Mouse (Mus musculus) retina, postnatal 7 days (tissue): Measurements from ENCODE around the gene Eif3k.

ENCODE experiments used
- DNase-seq: peaks from one replicate; pipeline ENCODE4 v3.0.0-alpha.2; 2012; ENCODE audit warnings: low read depth, low spot score

Gene Eif3k

DNA sequence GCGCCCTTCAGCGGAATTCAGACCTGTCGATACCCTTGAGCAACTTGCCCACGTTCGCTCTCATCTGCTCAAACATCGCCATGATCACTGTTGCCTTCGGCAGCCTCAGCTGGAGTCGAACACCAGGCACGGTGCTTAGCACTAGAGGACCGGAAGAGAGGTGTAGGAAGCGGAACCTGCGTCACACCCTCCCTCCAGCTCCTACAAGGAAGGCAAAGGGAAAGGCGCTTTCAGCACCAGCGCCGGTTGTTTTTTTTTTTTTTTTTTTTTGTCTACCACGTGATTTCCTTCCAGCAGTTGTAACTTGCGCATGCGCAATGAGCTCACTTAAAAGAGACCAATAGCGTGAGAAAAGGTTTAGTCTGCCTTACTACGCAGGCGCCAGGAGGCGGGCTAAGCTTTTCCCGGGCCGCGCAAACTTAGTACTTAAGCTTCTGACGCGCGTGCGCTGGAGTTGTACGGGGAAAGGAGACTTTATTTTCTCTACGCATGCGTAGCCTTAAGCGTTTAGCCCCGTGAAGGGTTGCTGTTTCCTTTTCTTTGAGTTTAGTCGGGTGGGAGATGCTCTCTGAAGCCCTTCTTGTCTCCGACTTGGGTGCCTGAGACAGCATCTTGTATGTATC, at the start of gene Eif3k, which contains the start of gene Map4k1:
Gene Eif3k (minus strand): TSS at position 214 of the 623 bp plus-strand sequence.
Gene Map4k1 (plus strand): TSS at position 400 of the 623 bp plus-strand sequence.
- peak; percentile 99 for DNase-seq

GRCm38 (mm10) chr7:29029690-29030656, 48.3 kb upstream of the Eif3k start:
- DNase-seq: no peak

- DNase-seq: no peak
These were observed 47.1 kb upstream of the Eif3k start for GRCm38 (mm10) chr7:29028761-29029160.

GRCm38 (mm10) chr7:29026811-29027210, 45.1 kb upstream of the Eif3k start:
- peak; percentile 37 for DNase-seq

GRCm38 (mm10) chr7:29026195-29026594, 44.5 kb upstream of the Eif3k start:
- DNase-seq: no peak

DNA sequence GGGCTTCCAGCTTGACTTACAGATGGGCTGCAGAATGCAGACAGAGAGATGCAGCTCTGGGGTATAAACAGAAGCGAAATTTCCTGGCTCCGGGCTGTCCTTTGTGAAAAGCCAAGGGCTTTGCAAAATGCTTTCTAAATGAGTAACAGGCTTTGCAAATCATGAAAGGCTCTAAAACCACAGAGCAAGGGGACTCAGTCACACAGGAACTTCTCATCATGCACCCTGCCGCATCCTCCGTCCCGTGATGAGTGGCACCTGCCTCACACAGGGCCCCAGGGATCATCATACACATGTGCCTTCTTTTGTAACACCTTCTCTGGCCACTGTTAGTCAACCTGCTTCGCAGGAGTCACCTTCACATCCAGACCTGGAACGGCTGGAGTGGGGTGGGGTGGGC, 43.9 kb upstream of the Eif3k start:
- DNase-seq: no peak

DNA sequence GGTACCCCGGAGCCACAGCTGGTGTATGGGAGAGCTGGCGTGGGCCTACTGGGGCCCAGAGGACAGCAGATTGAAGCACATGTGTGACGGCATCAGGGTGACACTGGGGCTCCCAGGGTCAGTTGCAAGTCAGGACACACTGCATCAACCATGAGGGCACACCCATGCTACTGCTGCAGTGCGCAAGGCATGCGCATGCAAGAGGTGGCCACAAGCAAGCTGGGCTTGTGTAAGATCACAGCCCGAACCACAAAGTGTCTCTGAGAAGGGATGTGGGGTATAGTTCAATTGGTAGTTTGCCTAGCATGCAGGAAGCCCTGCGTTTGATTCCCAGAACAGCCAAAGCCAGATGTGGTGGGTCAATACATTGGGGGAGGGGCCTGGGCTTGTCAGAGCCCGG, 41.9 kb upstream of the Eif3k start:
- DNase-seq: no peak

GRCm38 (mm10) chr7:29022479-29022878, 40.8 kb upstream of the Eif3k start:
- DNase-seq: no peak

- DNase-seq: no peak
These were observed 38.0 kb upstream of the Eif3k start for GRCm38 (mm10) chr7:29019447-29020220.

GRCm38 (mm10) chr7:29017222-29017621, 35.6 kb upstream of the Eif3k start:
- DNase-seq: no peak

- no peak for DNase-seq
These were observed 34.8 kb upstream of the Eif3k start for GRCm38 (mm10) chr7:29016440-29016839.

GRCm38 (mm10) chr7:29014984-29015383, 33.3 kb upstream of the Eif3k start:
- no peak for DNase-seq

GRCm38 (mm10) chr7:29008714-29009113, 27.1 kb upstream of the Eif3k start:
- DNase-seq: no peak

DNA sequence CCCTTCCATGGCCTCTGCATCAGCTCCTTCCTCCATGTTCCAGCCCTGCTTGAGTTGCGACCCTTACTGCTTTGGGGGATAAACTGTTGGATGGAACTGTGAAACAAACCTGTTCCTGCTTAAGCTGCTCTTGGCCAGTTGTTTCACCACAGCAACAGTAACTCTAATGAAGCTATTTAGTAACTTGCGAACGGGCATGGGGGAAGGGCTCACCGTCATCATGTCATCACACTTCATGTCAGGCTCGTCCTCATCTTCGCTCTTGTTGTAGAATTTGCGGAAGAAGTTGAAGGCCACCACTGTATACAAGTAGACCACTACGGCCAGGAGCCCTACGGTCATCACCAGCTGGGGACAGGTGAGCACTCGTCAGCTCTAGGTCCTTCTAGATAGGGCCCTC, 26.5 kb upstream of the Eif3k start:
- DNase-seq: no peak

GRCm38 (mm10) chr7:29007224-29008101, 25.8 kb upstream of the Eif3k start:
- DNase-seq: no peak

DNA sequence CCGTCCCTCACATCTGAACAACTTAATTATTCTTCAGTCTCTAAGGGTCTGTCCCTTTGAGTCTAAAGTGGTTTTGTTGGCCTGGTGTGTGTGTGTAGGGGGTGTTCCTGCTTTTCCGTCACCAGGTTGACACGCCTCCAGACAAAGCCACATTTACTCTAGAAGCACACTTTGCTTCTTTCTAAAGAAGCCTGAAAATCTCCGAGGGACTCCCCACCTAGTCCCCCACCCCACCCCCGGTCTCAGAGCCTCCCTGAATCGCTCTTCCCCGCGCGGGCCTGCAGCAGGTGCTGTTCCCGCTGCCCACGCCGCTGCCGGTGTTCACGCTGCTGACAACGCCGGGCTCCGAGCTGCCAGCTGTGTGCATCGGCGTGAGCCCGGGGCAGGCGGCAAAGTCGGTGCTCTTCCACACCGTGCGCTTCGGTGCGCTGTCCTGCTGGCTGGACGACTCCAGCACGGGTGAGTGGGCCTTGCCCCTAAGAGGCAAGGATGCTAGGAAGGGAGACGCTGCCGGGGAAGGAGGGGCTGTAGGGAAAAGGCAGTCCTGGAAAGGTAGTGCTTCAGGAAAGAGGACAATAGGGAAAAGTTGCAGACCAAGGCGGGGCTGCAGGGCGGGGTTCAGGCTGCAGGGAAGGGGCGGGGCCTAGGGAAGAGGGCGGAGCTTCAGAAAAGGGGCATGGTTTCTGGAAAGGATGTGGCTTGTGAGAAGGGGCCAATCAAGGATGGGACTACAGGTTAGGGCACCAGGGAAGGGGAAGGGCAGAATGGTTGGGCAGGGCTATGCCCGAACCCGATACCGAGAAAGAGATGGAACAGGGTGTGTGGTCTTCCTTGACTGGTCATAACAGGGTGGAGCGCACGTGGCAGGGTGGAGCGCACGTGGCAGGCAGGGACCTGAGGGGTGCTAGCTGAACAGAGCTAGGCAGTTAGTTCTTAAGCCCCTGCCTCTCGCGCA, 19.3 kb upstream of the Eif3k start:
- DNase-seq: no peak

GRCm38 (mm10) chr7:28993402-28993801, 11.7 kb upstream of the Eif3k start:
- DNase-seq: no peak

DNA sequence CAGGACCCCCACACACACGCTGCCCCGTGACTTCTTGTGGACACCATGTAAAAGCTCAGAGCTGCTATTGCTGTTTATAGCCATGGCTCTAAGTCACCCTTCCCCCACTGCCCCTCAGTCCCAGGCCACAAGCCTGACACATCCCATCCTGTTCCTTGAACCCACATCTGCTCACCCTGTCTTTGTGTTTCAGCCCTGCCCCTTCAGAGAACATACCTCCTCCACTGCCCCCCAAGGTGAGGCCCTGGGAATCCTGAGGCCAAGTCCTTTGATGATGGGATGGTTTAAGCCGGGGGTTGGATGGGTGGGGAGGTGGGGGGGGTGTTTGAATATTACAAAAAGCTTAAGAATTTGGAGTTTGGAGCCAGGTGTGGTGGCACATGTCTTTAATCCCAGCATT, 11.3 kb upstream of the Eif3k start:
- no peak for DNase-seq

DNA sequence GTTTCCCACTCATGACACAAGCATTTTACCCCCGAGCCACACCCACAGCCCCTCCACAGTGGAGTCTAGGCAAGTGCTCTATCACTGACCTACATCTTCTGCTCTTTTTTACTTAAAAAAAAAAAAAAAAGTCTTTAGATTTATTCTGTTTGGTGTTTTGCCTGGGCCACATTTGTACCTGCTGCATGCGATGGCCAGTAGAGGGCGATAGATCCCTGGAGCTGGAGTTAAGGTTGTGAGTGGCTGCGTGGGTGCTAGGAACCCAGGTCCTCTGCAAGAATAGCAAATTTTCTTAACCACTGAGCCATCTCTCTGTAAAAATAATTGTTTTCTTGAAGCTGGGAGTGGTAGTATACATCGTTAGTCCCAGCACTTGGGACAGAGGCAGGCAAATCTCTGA, 10.0 kb upstream of the Eif3k start:
- DNase-seq: no peak

DNA sequence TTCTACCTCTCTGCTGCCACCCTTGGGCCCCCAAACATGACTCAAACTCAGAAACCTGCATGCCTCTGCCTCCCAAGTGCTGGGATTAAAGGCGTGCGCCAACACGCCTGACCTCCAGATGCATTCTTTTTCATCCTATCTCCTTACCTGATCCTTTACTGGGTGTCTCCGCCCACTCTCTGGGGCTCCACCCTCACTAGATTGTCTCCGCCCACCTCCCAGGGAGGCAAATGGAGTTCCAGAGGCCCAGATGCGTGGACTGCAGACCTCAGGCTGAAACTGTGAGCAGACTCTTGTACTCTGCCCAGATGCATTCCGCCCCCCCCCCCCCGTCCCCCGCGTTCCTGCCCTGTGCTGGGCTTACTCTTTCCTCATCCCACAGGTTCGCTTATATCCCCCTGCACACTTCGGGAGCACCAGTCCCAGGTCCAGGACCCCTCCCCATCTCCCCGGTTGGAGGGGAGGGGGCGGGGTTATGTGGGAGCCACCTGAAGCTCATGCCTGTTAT, 9.2 kb upstream of the Eif3k start:
- DNase-seq: no peak
